Mouse (Mus musculus) brain, embryonic 14.5 days (tissue): ENCODE results near the gene Erbb3.
"Not testable (repeated sequence)": the region's sequence is repeated elsewhere in the genome, so short reads cannot be mapped to it uniquely, and the experiment has no call there.

Experiments used
- CTCF ChIP-seq: fragments of 200-500 bp; IDR thresholded peaks from 2 replicates; pipeline ENCODE4 v1.5.1; 2012; ENCODE audit warnings: inconsistent platforms, mild to moderate bottlenecking, moderate library complexity, borderline replicate concordance; ENCODE audit not compliant: insufficient read depth, insufficient read length; ENCODE audit errors: extremely low read depth
- POLR2A ChIP-seq: fragments of 200-500 bp; IDR thresholded peaks from 2 replicates; pipeline ENCODE4 v1.6.1; 2012; ENCODE audit warnings: mild to moderate bottlenecking, inconsistent platforms, borderline replicate concordance; ENCODE audit not compliant: poor library complexity, insufficient read depth, insufficient read length, severe bottlenecking; ENCODE audit errors: extremely low read depth

DNA sequence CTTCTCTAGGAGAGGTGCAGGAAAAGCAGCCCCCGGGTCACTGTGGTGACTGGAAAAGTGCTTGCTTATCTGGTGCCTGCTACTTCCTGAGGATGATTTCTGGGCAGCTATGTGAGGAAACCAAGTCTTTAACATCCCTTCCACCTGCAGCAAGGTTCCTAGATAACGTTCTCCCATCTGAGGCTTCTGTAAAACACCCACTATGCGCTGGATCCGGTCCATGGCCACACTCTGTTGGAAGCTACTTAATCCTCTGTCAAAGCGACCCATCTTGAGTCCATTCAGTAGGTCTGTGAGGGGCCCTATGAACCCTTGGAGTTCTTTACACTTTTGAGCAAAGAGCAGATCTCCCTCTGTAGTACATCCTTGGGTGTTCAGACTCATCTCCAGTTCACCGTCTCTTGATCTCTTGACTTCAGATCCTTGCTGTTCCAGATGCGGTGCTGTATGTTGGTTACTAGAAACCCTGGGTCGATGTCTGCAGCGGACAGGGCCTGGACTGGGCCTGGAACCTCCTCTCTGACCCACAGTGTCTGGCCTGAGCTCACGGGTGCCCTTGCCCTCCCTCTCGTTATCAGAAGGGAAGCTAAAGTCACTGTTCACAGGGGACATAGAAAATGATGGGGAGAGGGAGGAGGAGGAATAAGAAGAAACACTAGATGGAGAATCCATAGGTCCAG is 39.2 kb downstream of the Erbb3 start:
- TF ChIP-seq CTCF, POLR2A: not testable (repeated sequence)
